Mouse (Mus musculus): Measurements from ENCODE around the gene Nelfe.

- TF ChIP-seq CTCF (IDR thresholded peaks at IDR 0.05; ENCODE audit: control insufficient read depth, insufficient read depth, insufficient replicate concordance, low read depth, low read length) (no peak), POLR2A (IDR thresholded peaks at IDR 0.05; ENCODE audit: control insufficient read depth, low read depth, low read length) (peak; percentile 57)
Observed at GRCm38 (mm10) chr17:34894074-34894597, 43.9 kb downstream of the Nelfe start.
